Mouse (Mus musculus) 416B (cell line): Measurements from ENCODE around the gene Meis1.

ENCODE experiments used
- DNase-seq: peaks from one replicate; pipeline ENCODE4 v3.0.0; 2011; ENCODE audit warnings: low read depth

Gene Meis1

DNA sequence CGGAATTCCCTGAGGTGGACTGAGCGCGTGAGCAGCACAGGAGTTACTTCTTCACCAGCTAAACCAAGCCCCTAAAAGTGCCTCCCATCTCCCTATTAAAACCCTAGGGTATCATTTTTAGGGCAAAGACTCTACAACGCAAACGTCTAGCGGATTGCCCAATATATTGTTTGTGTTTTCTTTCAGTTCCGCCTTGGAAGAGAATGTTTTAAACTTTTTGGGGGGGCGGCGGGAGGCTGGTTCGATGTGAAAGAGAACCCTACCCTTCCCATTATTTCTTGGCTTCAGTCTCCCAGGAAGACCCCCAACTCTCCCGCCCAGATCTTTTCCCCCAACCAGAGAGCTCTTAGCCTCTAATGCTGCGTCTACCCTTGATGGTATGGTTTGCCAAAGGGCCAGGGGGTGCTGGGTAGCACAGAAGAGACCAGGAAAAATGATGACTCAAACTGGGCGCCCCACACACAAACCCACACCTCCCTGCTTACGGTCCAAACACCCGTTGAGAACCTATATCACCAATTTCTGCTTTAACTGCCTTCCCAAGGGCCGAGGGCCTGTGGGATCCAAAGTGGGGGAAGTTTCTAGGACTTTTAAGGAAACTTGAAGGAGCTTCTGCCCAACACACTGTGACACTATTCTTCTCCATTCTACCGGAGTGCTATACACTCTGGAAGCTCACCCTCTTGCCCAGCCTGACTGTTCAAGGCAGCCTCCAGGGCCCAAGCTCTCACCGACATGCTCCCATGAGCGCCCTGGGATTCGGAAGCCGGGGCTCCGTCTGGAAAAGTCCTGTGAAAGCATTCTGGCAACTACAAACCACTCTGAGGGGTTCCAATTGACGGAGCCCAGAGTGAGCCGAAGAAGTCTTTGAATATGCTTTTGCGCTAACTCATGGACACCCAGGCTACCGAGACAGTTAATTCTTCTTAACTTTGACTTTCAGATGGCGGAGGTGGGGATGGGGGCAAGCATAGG is 142.6 kb downstream of the Meis1 start:
- no peak for DNase-seq

DNA sequence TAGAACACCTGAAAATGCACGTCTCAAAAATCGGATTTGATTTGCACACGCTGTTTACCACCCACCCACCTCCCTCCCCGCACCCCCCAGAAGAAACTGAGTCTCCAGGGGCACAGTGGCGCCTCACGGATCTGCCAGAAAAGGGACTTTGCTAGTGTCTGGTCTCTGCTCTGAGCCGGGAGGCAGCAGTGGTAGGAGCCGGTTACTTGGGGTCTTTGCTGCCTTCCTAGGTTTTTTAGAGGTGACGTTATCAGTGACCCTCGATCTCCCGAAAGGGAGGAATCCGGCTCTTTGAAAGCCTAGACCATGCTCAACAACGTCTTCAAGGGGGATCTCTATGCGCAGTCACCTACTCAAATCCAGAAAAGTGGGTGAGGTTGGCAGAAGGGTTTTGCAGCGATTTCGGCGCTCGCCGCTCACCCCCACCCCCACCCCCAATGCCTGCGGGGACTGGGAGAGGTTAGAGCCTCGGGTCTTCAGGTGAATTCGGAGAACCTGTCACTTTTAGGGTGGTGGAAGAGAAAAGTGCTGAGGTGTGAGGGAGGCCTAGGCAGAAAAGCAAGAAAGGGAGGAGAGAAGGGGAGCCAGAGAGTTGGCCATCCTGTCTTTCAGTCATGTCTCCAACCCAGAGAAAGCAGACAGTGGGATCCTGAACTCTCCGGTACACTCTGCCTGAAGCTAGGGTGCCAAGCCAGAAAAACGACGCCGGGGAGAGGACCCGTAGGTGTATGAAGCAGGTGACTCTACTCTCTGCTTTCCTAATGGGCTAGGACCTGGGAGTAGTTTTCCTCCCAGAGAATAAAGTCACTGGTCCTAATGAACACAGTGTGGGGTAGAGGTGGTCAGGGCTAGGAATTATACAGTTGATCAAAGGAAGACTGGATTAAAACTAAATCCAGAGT is 143.5 kb downstream of the Meis1 start:
- no peak for DNase-seq

- DNase-seq, result no peak
Measured at GRCm38 (mm10) chr11:18874278-18875000, 144.3 kb downstream of the Meis1 start.

- DNase-seq, result no peak
Measured at GRCm38 (mm10) chr11:18873451-18874277, 145.1 kb downstream of the Meis1 start.

DNA sequence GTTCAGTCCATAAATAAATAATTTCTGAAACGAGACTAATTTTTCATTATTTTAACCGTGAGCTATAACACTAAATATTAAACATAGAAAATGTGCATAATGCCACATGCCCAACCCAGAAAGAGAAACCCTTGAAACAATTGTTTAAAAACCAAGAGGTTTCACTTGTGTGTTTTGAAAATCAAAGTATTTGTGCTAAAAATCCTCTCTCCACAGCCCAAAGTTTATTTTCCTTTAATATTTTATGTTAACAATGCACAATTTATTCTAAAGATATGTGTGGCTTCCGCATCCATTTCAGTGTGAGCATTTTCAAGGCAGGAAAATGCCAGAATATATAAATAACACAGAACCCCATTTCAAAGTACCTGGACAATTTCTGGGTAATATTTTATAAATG is 146.0 kb downstream of the Meis1 start:
- no peak for DNase-seq

DNA sequence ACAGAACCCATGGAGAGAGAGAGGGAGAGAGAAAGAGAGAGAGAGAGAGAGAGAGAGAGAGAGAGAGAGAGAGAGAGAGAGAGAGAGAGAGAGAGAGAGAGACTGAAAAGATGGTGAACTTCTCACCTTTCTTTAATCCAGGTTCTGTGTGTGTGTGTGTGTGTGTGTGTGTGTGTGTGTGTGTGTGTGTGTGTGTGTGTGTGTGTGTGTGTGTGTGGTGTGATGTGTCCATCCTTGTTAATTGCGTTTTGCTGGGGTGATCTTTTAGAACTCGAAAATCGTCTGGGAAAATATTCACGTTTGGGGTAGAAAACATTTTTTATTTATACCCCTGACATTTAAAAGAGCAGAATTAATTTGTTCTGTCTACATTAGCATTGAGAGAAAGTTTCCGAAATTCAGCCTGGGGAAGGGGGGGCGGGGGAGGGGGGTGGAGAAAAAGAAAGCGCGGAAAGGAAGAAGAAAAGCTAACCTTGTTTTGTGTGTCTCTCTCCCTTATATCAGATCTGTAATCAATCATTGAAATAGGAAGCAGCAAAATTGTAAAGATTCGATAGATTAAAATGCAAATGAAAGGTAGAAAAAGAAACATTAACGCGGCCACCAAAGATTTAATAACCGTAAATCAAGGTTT is 146.6 kb downstream of the Meis1 start:
- DNase-seq, result no peak

DNA sequence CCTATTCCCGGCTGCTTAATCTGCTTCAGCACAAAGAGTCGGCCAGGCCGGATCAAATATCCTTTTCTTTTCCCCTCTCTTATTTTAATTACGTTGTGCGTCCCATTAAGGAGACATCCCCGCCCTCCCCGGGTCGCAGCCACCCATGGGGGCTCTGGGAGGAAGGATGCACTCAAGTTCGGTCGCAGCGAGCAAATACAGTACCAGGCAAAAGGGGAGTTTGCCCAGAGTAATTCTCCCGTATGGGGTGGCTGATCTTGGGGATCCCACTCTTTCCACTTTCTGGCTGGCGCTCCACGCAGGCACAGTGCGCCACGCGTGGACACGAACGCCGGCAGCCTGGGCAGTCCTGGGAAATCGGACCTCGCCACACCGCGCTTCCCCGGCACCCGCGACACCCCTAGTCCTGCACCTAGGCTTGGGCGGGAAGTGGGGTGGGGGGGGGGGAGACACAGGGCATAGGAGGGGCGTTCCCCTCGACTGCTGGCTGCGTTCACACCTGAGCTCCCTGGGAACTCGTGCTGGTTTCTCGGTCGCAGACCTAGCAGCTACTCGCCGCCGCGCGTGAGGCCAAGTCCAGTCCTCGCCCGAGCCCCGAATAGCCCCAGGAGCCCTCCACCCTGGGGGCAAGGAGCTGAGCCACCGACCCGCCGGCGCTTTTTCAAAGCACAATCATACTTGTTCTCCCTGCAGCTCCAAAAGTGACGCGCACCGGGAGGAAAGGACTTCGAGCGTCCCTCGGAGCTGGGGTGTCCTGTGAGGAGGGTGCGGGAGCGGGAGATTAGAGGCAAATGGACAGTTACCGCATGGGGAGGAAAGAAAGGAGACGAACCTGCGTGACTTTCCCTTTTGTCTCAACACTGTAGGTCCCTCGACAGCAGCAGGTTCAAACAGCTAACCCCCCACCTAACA is 147.4 kb downstream of the Meis1 start:
- no peak for DNase-seq

DNA sequence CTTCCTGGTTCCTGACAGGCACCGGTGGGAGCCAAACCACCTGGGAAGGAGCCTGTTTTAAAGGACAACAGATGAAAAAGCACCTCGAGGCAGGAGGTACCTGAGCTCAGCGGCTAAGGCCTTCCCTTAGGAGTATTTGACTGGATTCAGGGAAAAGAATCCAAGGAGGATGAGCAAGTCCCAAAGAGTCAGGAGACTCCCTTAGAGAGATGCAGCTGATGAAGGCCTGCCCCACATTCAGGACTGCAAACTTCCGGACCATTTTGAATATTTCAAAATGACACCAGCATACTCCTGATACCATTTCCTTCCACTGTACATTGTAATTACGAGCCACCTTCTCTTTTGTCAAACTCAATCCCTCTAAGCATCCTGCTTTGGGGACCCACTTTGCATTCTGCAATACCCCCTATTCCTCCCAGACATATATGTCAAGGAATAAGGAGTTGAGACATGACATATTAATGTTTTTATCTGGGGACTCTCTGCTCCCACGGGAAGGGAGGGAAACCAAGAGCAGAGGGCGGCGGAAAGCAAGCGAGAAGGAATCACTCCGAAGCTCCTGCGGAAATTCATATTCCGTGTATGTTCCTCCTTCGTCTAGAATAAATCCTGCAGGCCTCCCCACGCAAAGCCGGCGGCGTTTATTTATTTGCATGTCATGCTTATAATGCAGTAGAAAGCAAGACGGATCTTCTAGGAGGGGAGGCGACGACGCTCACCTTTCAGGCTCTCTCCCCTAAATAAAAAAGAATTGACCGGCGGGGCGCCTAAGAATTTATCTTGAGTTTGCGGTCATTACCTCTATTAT is 148.5 kb downstream of the Meis1 start:
- no peak for DNase-seq

- DNase-seq, result no peak
Measured at GRCm38 (mm10) chr11:18869429-18869969, 149.3 kb downstream of the Meis1 start.

- no peak for DNase-seq
Measured at GRCm38 (mm10) chr11:18867665-18868064, 151.1 kb downstream of the Meis1 start.

DNA sequence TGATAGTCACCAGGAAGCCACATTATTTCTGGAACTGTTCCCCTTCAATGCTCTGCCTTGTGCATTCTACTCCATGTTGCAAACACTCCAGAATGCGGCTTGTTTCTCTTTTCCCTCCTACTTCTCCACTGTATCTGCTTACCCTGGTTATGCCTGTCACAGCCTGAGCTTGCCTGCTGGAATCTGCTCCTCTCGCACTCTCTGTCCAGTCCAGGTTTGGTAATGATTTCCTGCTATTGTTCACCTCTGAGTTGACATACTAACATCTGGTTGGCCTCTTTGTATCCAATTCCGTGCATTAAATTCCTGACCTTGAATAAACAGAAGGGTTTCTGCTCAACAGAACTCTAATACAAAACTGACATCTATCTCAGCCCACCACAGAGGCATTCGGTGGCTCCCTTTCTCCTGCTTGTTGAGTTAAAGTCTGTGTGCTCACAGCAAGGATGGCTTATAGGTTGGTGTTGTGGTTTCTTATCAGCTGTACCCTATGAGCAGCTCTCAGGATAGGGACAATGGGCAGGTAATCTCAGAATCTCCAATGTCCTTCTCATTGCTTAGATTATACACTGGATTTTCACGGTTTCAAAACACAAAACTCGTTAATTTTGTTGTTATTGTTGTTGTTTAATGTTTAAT is 152.5 kb downstream of the Meis1 start:
- peak; percentile 8 for DNase-seq

DNA sequence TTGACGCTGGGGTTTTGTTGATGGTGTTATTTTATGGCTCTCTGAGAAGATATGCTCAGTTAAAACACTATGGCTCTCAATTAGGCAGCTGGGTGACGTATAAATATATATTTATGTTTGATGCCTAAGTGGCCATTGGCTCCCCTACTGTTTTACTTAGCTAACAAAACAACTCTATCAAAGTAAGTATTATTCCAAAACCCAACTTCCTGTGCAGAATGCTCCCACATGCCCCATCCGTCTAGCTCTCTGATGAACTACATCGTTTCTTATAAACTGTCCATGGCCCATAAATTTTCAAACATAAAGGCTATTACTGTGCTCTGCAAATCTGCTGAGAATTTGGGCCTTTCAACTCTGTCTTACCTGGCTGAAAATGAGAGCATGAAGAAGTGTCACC is 168.0 kb downstream of the Meis1 start:
- no peak for DNase-seq

DNA sequence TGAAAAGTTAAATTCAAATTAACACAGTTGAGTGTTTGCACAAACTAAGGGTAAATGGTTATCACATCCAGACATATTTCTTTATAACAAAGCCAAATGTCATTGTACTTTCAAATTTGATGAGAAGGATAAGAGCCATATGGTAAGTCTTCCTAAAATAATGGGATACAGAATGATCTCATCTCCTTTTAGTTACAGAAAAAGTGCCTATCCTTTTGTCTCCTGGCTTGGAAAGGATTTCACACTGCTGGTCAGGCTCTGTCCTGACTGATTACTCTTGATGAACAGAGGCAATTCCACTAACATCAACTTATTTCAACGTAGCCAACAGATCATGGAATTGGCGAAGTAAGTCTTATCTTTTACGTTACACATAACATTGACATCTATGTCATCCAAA is 171.1 kb downstream of the Meis1 start:
- DNase-seq, result no peak

- no peak for DNase-seq
Measured at GRCm38 (mm10) chr11:18846472-18846871, 172.3 kb downstream of the Meis1 start.

DNA sequence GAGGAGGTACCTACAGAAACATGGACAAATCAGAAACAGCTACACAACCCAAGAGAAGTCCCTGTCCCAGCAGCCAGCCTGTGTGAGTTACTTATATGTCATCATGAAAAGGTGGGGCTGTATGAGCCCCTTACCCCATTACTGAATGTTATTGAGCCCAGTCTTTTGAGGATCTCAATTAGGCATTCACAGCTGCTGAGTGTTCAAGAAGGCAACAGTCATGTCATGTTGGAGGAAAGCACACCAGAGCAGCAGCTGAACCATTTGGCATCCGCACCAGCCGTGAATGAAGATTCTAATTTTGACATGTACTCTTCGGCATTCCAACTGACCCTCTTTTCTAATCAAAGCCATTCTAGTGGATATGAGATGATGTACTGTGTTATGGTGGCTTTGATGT is 172.9 kb downstream of the Meis1 start:
- no peak for DNase-seq

GRCm38 (mm10) chr11:18845466-18845865 is 173.3 kb downstream of the Meis1 start:
- no peak for DNase-seq

- no peak for DNase-seq
Measured at GRCm38 (mm10) chr11:18830087-18830486, 188.7 kb downstream of the Meis1 start.
